Mouse (Mus musculus) MEL (cell line): ENCODE results near the gene Naa15. TPM values are rescaled to one million over a fixed set of nuclear protein-coding genes. Genes with fewer than 3 reads are reported as not detected.

Source experiments
- DNase-seq: peaks from one replicate; pipeline ENCODE4 v3.0.0; 2011; ENCODE audit warnings: low read depth, low spot score
- H3K27ac ChIP-seq: 2 replicates; pipeline ENCODE4 v1.5.1; 2012; ENCODE audit warnings: low read depth, mild to moderate bottlenecking, control low read depth, low read length, moderate library complexity; ENCODE audit not compliant: control insufficient read depth
- H3K27me3 ChIP-seq, 2 experiments: fragments of 150-350 bp in 1 of 2; sonication (generic) in 1 of 2; 2 replicates each; pipeline ENCODE4 v1.6.1; 2012; ENCODE audit warnings: low read length in 2 of 2, mild to moderate bottlenecking in 2 of 2, improper control_type of control experiment in 1 of 2, moderate library complexity in 1 of 2; ENCODE audit not compliant: insufficient read depth in 2 of 2, control insufficient read depth in 1 of 2
- H3K36me3 ChIP-seq, 2 experiments: 2 replicates each; pipeline ENCODE4 v1.6.1; 2012 to 2014; ENCODE audit warnings: low read length in 2 of 2, improper control_type of control experiment in 1 of 2, inconsistent platforms in 1 of 2, mild to moderate bottlenecking in 1 of 2; ENCODE audit not compliant: insufficient read depth in 2 of 2, control insufficient read depth in 1 of 2
- H3K4me1 ChIP-seq, 2 experiments: fragments of 150-350 bp in 1 of 2; sonication (generic) in 1 of 2; 2 replicates each; pipeline ENCODE4 v1.6.1; 2012; ENCODE audit warnings: low read length in 2 of 2, improper control_type of control experiment in 1 of 2, mild to moderate bottlenecking in 1 of 2; ENCODE audit not compliant: insufficient read depth in 2 of 2, control insufficient read depth in 1 of 2
- H3K4me3 ChIP-seq, 2 experiments: fragments of 150-350 bp in 1 of 2; sonication (generic) in 1 of 2; 2 replicates each; pipeline ENCODE4 v1.5.1; 2012; ENCODE audit warnings: low read depth in 2 of 2, low read length in 2 of 2, mild to moderate bottlenecking in 2 of 2, moderate library complexity in 2 of 2, control low read depth in 1 of 2, improper control_type of control experiment in 1 of 2; ENCODE audit not compliant: control insufficient read depth in 1 of 2, insufficient read depth in 1 of 2
- H3K79me2 ChIP-seq: 2 replicates; pipeline ENCODE4 v1.6.1; 2012; ENCODE audit warnings: mild to moderate bottlenecking, low read length, moderate library complexity; ENCODE audit not compliant: control insufficient read depth, poor library complexity, insufficient read depth
- H3K9ac ChIP-seq: 2 replicates; pipeline ENCODE4 v1.6.1; 2012; ENCODE audit warnings: low read depth, mild to moderate bottlenecking, control low read depth, low read length, moderate library complexity; ENCODE audit not compliant: control insufficient read depth, poor library complexity, severe bottlenecking
- H3K9me3 ChIP-seq: fragments of 150-350 bp; sonication (generic); replicated peaks from 2 replicates; pipeline ENCODE4 v1.6.1; 2012; ENCODE audit warnings: mild to moderate bottlenecking, low read length, improper control_type of control experiment, moderate library complexity; ENCODE audit not compliant: insufficient read depth
- CTCF ChIP-seq, 3 experiments: IDR thresholded peaks in 2 of 3; conservative IDR thresholded peaks in 1 of 3; 2 replicates each; pipeline ENCODE4 v1.5.1; 2011 to 2012; ENCODE audit warnings: low read length in 3 of 3, low read depth in 2 of 3, mild to moderate bottlenecking in 2 of 3, improper control_type of control experiment in 1 of 3, inconsistent platforms in 1 of 3, mixed read lengths in 1 of 3, moderate library complexity in 1 of 3; ENCODE audit not compliant: control insufficient read depth in 1 of 3, insufficient read depth in 1 of 3, poor library complexity in 1 of 3, severe bottlenecking in 1 of 3
- E2F4 ChIP-seq: IDR thresholded peaks from 2 replicates; pipeline ENCODE4 v1.6.1; 2011; ENCODE audit warnings: low read depth, low read length, improper control_type of control experiment, borderline replicate concordance
- EP300 ChIP-seq, 2 experiments: IDR thresholded peaks; 2 replicates each; pipeline ENCODE4 v1.6.1; 2011; ENCODE audit warnings: improper control_type of control experiment in 2 of 2, low read length in 2 of 2, low read depth in 1 of 2, mild to moderate bottlenecking in 1 of 2
- GATA1 ChIP-seq: IDR thresholded peaks from 2 replicates; pipeline ENCODE4 v1.6.1; 2011; ENCODE audit warnings: low read depth, low read length, improper control_type of control experiment
- HCFC1 ChIP-seq: IDR thresholded peaks from 2 replicates; pipeline ENCODE4 v1.6.1; 2012; ENCODE audit warnings: low read depth, mild to moderate bottlenecking, inconsistent platforms, low read length, improper control_type of control experiment, moderate library complexity
- KAT2A ChIP-seq: conservative IDR thresholded peaks from 2 replicates; pipeline ENCODE4 v1.6.1; 2012; ENCODE audit warnings: low read depth, low read length, improper control_type of control experiment, inconsistent platforms
- MAFK ChIP-seq: IDR thresholded peaks from 2 replicates; pipeline ENCODE4 v1.6.1; 2011; ENCODE audit warnings: low read depth, mild to moderate bottlenecking, low read length, improper control_type of control experiment, borderline replicate concordance
- MAX ChIP-seq: IDR thresholded peaks from 2 replicates; pipeline ENCODE4 v1.6.1; 2011; ENCODE audit warnings: low read length, improper control_type of control experiment
- MAZ ChIP-seq: IDR thresholded peaks from 2 replicates; pipeline ENCODE4 v1.6.1; 2012; ENCODE audit warnings: low read depth, mild to moderate bottlenecking, inconsistent platforms, low read length, improper control_type of control experiment
- MYC ChIP-seq: IDR thresholded peaks from 2 replicates; pipeline ENCODE4 v1.6.1; 2011; ENCODE audit warnings: low read depth, mild to moderate bottlenecking, low read length, improper control_type of control experiment, moderate library complexity
- POLR2AphosphoS5 ChIP-seq: IDR thresholded peaks from 2 replicates; pipeline ENCODE4 v1.6.1; 2012; ENCODE audit warnings: low read depth, borderline replicate concordance, mild to moderate bottlenecking, inconsistent platforms, low read length, moderate library complexity, mixed read lengths
- SIN3A ChIP-seq: IDR thresholded peaks from 2 replicates; pipeline ENCODE4 v1.6.1; 2012; ENCODE audit warnings: low read length, improper control_type of control experiment, inconsistent platforms
- USF2 ChIP-seq, 2 experiments: IDR thresholded peaks; 2 replicates each; pipeline ENCODE4 v1.6.1; 2011 to 2012; ENCODE audit warnings: improper control_type of control experiment in 2 of 2, low read length in 2 of 2, borderline replicate concordance in 1 of 2, inconsistent platforms in 1 of 2, low read depth in 1 of 2, mild to moderate bottlenecking in 1 of 2; ENCODE audit not compliant: insufficient read depth in 1 of 2
- ZC3H11A ChIP-seq: IDR thresholded peaks from 2 replicates; pipeline ENCODE4 v1.6.1; 2012; ENCODE audit warnings: low read depth, mild to moderate bottlenecking, inconsistent platforms, low read length, improper control_type of control experiment
- ZMIZ1 ChIP-seq: IDR thresholded peaks from 2 replicates; pipeline ENCODE4 v1.6.1; 2012; ENCODE audit warnings: low read depth, mild to moderate bottlenecking, inconsistent platforms, low read length, improper control_type of control experiment, moderate library complexity
- polyA plus RNA-seq, 2 experiments: library from polyadenylated mRNA; stranded (reverse) in 1 of 2; unstranded in 1 of 2; fragments of >175 nt in 1 of 2; fragments of >200 nt in 1 of 2; gene quantifications; 2 replicates each; pipeline versions ENCODE4 v1.2.1 to v1.2.4; 2012; ENCODE audit warnings: low replicate concordance in 2 of 2, low read depth in 1 of 2; ENCODE audit not compliant: insufficient read length in 2 of 2, insufficient read depth in 1 of 2, missing spikeins in 1 of 2
- total RNA-seq: library from RNA; depleted of rRNA; stranded (reverse); fragments of 300-350 nt; gene quantifications from 2 replicates; pipeline ENCODE4 v1.2.3, GENCODE M21; 2012

Gene Naa15
- total and polyA plus RNA-seq, 3 experiments: 36.6 to 558 (median 61.6) TPM

- Histone ChIP-seq H3K27me3 (no peaks in the 10 kb centered on the region), H3K9me3 (no peaks in the 10 kb centered on the region), H3K36me3 (peaks cover 0 to 10% of the 10 kb centered on the region in 2 experiments; a peak in 2 of 4 replicates), H3K9ac (no peak overlapping the region), H3K4me1 (peaks cover 3 to 14% of the 10 kb centered on the region in 2 experiments; a peak in 3 of 4 replicates), H3K79me2 (no peaks in the 10 kb centered on the region), H3K4me3 (no peak overlapping the region), H3K27ac (no peak overlapping the region)
- DNase-seq: no peak
- TF ChIP-seq MAFK (no peak), MAX (no peak)
Observed at GRCm38 (mm10) chr3:51386441-51387133, 28.4 kb upstream of the Naa15 start.

DNA sequence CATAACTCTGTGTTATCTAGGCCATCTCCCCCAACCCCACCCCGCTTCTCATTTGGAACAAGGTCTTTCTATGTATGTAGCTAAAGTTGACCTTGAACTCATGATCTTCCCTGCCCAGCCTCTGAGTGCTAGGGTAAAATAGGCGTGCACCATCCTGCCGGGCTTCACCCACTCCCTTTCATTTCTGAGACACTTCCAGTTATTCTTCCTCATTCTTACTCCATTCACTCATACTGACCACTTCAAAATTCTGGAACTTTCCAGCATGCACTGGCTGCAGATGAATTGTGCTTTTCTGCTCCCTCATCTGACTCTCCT, 27.9 kb upstream of the Naa15 start:
- TF ChIP-seq MAZ: no peak
- TF ChIP-seq EP300 (IDR thresholded peaks at IDR 0.05; ENCODE audit: low read depth in 1 of 2, low read length in 2 of 2): no peak
- TF ChIP-seq CTCF (IDR thresholded peaks at IDR 0.05 in 2 of 3, conservative IDR thresholded peaks at IDR 0.05 in 1 of 3; ENCODE audit: control insufficient read depth in 1 of 3, insufficient read depth in 1 of 3, low read depth in 2 of 3, low read length in 3 of 3, poor library complexity in 1 of 3, severe bottlenecking in 1 of 3): no peak
- no peak for TF ChIP-seq MYC
- TF ChIP-seq MAX: no peak
- no peak for TF ChIP-seq POLR2AphosphoS5
- TF ChIP-seq SIN3A: no peak
- TF ChIP-seq HCFC1: no peak
- TF ChIP-seq GATA1: no peak
- TF ChIP-seq KAT2A: no peak
- TF ChIP-seq ZC3H11A: no peak
- no peak for TF ChIP-seq ZMIZ1
- no peak for TF ChIP-seq USF2 (IDR thresholded peaks at IDR 0.05; ENCODE audit: borderline replicate concordance in 1 of 2, insufficient read depth in 1 of 2, low read depth in 1 of 2, low read length in 2 of 2)
- TF ChIP-seq E2F4: no peak
- no peak for DNase-seq
- H3K27me3 ChIP-seq: no peaks in the 10 kb centered on the region
- no peak overlapping the region for H3K27ac ChIP-seq
- H3K36me3 ChIP-seq: peaks cover 0 to 10% of the 10 kb centered on the region in 2 experiments; a peak in 2 of 4 replicates
- no peak overlapping the region for H3K9ac ChIP-seq
- H3K4me1 ChIP-seq: peaks cover 3 to 14% of the 10 kb centered on the region in 2 experiments; a peak in 3 of 4 replicates
- no peaks in the 10 kb centered on the region for H3K79me2 ChIP-seq
- H3K4me3 ChIP-seq: no peak overlapping the region
- no peaks in the 10 kb centered on the region for H3K9me3 ChIP-seq
